Mouse (Mus musculus): Measurements from ENCODE around the gene Mfge8.

Mfge8 gene

DNA sequence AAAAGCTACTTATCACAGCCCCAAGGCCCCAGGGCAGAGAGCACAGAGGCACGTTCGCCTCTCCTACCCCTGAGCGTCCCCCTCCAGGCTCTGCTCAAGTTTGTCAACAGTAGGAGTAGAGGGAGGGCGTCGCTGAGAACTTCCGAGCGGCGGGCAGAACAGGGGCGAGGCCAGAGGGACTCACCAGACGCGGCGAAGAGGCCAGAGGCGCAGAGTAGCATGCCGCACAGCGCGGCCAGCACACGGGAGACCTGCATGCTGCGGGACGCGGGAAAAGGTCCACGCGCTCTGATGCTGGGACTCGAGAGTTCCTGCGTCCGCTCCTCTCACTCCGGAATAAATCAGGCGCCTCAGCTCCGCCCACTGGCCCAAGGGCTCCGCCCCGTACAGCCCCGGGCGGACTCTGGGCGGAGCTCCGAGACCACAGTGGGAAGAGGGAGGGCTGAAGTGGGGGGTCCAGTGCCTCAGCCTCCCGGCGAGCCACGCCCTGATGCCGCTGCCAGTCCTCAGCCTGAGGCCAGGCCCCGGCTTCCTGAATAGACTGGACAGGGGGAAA, at the start of gene Mfge8:
Gene Mfge8 (minus strand): TSS at position 350 of the 556 bp plus-strand sequence.
- peak; percentile 71 to 81 for DNase-seq (ENCODE audit: low spot score in 2 of 2)

DNA sequence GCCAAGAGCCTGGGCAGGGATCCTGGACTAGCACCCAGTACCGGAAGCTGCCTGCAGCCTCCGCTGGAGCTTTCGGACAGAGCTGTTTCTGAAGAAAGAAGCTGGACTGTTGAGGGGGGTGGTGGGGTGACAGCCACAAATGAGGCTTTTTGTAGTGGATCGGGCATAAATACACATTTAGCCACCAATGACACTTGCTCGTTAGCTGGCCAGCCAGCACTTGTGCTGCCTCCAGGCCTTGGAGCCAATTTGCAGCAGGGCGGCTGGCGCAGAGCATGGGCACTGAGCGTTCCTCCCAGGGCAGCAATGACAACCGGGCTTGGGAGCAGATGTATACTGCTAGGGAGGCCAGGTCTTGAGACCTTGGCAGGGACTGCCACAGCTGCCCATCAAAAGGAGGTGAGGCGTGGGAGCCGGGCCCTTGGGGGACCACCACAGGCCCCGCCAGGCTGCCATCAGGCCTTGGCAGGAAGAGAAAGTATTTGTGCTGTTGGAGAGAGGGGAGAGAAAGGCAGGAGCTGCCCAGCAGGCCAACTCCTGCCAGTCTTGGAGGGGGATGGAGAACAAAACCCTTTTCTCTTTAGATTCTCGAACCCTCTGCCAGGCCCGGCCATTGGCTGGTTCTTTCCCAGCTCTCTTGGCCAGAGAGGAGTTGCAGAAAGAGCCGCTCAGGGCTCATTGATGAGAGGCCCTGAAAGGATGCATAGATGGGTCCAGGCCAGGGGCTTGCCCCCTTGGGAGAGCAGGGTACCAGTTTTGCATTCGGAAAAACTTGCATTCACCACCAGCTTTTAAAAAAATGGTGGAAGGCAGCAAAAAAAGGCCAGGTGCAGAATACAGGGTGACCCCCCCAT, 45.9 kb upstream of the Mfge8 start:
- DNase-seq (ENCODE audit: low spot score in 2 of 2) = no peak

- DNase-seq (ENCODE audit: low spot score in 2 of 2) = no peak
Observed at GRCm38 (mm10) chr7:79193936-79194335, 45.1 kb upstream of the Mfge8 start.

GRCm38 (mm10) chr7:79191501-79191900, 42.6 kb upstream of the Mfge8 start:
- no peak for DNase-seq (ENCODE audit: low spot score in 2 of 2)

GRCm38 (mm10) chr7:79190592-79190991, 41.7 kb upstream of the Mfge8 start:
- no peak for DNase-seq (ENCODE audit: low spot score in 2 of 2)

GRCm38 (mm10) chr7:79189211-79189610, 40.4 kb upstream of the Mfge8 start:
- DNase-seq (ENCODE audit: low spot score in 2 of 2) = no peak

- DNase-seq (ENCODE audit: low spot score in 2 of 2) = no peak
Observed at GRCm38 (mm10) chr7:79187591-79187990, 38.7 kb upstream of the Mfge8 start.

DNA sequence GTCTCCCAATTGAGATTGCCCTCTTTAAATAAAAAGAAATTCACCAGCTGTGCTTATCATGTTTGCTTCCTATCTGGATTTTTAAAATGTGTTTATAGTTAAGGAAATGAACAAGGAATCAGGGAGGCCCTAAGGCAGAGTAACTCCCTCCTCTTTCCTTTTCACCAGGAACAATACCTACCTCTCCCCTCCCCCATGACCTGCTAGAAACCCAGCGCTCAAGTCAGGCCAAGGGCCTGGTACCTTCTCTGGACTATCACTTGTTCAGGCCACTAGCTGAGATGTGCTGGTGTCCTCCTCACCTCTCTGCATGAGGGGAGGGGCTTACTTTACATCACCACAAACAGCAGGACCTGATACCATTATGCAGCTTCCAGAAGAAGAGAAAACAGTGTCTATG, 34.6 kb upstream of the Mfge8 start:
- DNase-seq (ENCODE audit: low spot score in 2 of 2) = no peak

DNA sequence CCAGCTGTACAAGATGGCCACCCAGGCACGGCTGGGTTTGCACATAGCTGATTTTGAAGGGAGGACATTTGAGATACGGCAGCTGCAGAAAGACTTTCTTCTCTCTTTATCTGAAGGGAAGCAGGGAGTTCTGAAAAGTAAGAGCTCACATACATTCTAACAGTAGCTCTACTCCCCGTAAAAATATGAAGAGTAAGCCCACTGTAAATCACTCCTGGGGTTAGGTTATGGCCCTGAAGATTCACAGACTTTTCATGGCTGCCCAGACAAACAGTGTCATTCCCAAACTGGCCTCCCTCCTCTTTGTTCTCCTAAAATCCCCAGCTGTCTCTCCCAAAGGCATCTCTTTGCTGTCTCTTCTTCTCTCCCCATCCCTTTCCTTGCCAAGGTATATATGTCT, 24.9 kb upstream of the Mfge8 start:
- no peak for DNase-seq (ENCODE audit: low spot score in 2 of 2)

DNA sequence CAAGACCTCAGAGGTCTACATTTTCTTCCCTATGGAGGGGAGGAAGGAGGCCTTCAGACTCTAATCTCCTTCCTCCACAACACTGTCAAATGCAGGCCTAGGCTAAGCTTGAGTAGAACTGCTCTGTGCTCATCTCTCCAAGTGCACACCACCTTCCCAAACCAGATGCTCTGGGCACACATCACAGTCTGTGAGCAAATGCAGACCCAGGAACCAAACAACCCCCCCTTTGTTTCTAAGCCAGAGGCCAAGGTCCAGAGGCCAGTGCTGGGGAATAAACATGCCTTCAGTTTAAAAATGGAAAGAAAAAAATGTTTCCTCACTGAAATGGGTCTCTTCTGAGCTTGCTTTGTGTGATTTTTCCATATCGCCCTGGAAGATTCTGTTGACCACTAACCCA, 22.9 kb upstream of the Mfge8 start:
- no peak for DNase-seq (ENCODE audit: low spot score in 2 of 2)

DNA sequence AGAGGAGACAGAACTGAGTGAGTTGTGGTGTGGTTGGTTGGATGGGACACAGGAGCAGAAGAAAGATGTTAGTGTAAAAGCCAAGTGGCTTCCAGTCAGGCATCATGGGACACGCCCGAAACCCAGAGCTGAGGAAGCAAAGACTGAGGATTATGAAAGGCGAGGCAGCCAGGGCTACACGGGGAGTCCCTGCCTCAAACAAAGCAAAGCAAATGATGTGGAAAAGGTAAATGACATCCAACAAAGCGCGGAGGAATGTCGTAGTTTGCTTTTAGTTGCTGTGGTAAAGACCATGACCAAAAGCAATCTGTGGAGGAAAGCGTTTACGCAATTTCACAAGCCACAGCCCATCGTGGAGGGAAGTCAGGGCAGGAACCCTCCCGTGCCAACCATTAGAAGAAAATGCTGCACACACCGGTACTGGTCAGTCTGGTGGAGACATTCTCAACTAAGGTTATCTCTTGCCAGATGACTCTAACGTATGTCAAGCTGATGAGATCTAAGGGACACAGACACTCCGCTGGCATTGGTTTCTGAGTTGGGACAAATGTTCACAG, 18.2 kb upstream of the Mfge8 start:
- no peak for DNase-seq (ENCODE audit: low spot score in 2 of 2)

- DNase-seq (ENCODE audit: low spot score in 2 of 2) = no peak
Observed at GRCm38 (mm10) chr7:79159406-79159805, 10.5 kb upstream of the Mfge8 start.

GRCm38 (mm10) chr7:79149522-79149921, 662 bp upstream of the Mfge8 start:
- DNase-seq (ENCODE audit: low spot score in 2 of 2) = no peak

GRCm38 (mm10) chr7:79147931-79148653, 768 bp downstream of the Mfge8 start:
- no peak for DNase-seq (ENCODE audit: low spot score in 2 of 2)

DNA sequence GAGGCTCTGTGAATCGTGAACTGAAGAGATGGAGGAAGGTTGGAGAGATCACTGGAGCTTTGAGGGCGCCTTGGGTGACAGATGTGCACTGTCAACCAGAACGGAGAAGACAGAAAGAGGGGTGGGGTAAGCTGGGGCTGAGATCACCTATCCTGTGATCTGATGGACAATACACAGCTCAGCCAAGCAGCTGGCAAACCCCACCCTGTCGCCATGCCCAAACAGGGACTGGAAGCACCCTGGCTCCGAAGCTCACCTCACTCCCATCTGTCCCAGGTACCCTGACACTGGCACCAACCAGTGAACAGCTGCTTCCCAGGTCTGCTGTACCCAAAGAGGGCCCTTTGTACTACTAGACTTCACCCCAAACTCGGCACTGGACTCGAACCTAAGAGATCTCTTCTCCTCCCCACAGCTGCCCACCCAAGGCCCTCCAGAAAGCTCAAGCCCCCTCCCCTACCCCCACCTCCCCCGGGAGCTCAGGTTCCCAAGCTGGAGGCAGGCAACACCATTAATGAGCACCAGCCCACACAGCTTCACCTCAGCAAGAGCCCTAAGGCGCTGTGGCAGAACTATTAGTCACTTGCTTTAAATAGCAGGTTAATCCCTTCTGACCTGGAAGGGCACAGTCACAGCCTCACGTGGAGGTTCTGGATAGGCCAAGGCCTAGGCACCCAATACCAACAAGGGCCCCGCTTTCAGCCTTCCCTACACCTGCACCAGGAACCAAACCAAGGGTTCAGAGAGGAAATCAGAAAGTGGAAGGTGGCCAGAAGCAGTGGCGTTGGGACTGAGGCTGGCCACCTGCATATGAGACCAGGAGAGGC, 1.6 kb downstream of the Mfge8 start:
- DNase-seq (ENCODE audit: low spot score in 2 of 2) = no peak

GRCm38 (mm10) chr7:79140897-79141296, 8.0 kb downstream of the Mfge8 start:
- DNase-seq (ENCODE audit: low spot score in 2 of 2) = peak; percentile 57 to 88

DNA sequence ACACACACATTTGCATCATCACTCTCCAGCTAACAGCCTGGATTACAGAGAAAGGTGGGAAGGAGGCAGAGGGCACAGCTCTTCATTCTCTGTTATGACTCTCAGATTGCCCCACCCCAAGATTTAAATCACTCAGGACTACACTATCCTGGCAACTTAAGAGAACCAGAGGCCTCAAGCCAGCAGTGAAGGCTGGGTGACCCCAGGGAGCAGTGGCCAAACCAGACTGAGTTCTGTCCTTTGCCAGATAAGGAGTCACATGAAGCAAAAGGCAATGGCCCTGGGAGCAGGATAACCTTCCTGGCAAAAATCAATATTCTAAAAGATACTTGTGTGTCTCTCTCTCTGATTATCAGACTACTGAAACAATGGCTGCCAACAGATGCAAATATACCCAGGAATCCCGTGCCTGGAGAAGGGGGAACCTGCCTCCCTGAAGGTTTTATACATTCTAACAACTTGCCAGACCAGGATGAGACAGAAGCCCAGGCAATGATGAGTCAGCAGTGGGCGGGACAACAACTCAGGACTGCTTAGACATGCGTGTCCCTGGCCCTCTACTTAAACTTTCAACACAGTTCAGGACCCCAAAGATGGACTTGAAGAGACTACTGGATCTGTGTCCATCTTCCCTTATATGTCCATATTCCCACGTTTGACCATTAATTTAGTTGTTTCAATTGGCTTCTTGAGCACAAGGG, 8.8 kb downstream of the Mfge8 start:
- DNase-seq (ENCODE audit: low spot score in 2 of 2) = no peak

GRCm38 (mm10) chr7:79139328-79139824, 9.5 kb downstream of the Mfge8 start:
- DNase-seq (ENCODE audit: low spot score in 2 of 2) = no peak

GRCm38 (mm10) chr7:79133391-79133790, 15.5 kb downstream of the Mfge8 start:
- no peak for DNase-seq (ENCODE audit: low spot score in 2 of 2)

DNA sequence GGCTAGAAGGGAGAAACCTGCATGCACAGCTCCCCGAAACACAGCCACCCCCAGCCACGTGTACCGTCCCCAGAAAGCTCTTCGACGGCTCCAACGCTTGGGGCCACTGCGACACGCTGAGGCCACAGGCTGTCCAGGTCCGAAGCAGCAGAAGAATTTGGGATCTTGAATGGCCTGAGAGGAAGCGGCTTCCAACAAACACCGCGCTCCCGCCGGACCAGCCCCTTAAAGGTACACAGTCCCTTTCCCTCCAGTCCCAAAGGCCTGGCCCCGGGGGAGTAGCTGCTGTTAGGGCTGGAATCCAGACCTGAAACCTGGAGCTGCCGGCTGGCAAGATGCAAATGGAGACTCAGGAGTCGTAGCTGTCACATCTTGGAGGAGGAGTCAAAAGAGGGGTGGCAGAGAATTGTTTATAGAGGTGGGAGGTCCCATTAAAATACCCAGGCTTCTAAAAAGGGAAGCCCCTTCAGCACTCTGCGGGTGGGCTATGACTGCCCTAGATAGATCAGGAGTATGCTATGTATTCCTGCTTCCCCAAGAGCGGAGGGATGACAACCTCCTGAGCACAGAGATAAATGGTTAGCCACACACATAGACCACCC, 17.9 kb downstream of the Mfge8 start, which contains the start of gene Hapln3:
Gene Hapln3 (minus strand): TSS at position 176 of the 602 bp plus-strand sequence.
- no peak for DNase-seq (ENCODE audit: low spot score in 2 of 2)

All from spleen, postnatal 4 days (tissue).